Mouse (Mus musculus) liver, embryonic 14.5 days (tissue): ENCODE data around the gene Fbxl17.

Source experiments
- CTCF ChIP-seq: IDR thresholded peaks from 2 replicates; pipeline ENCODE4 v1.5.1; 2016; ENCODE audit warnings: antibody characterized with exemption, low read depth, control low read depth
- EP300 ChIP-seq: IDR thresholded peaks from 2 replicates; pipeline ENCODE4 v1.6.1; 2016; ENCODE audit warnings: antibody characterized with exemption, low read depth

- no peak for TF ChIP-seq CTCF
- no peak for TF ChIP-seq EP300
Measured at GRCm38 (mm10) chr17:63493876-63494580, 5.8 kb downstream of the Fbxl17 start.
